Mouse (Mus musculus) thymus, adult 2 months (tissue): ENCODE results near the gene Stat4. TPM values are rescaled to one million over a fixed set of nuclear protein-coding genes. Genes with fewer than 3 reads are reported as not detected.

Source experiments
- DNase-seq: peaks from one replicate; pipeline ENCODE4 v3.0.0; 2021
- H3K27ac ChIP-seq: fragments of 200-500 bp; 2 replicates; pipeline ENCODE4 v1.5.1; 2012; ENCODE audit warnings: low read length, control low read depth; ENCODE audit not compliant: control insufficient read depth, insufficient read depth
- H3K27me3 ChIP-seq: fragments of 200-500 bp; 2 replicates; pipeline ENCODE4 v1.6.1; 2012; ENCODE audit warnings: mild to moderate bottlenecking, low read length, moderate library complexity, mixed read lengths; ENCODE audit not compliant: control insufficient read depth, insufficient read depth
- H3K36me3 ChIP-seq: fragments of 200-500 bp; 2 replicates; pipeline ENCODE4 v1.6.1; 2012; ENCODE audit warnings: mild to moderate bottlenecking, low read length, moderate library complexity; ENCODE audit not compliant: control insufficient read depth, insufficient read depth
- H3K4me1 ChIP-seq: fragments of 200-500 bp; replicated peaks from 2 replicates; pipeline ENCODE4 v1.6.1; 2012; ENCODE audit warnings: low read length; ENCODE audit not compliant: control insufficient read depth, insufficient read depth
- H3K4me3 ChIP-seq: fragments of 200-500 bp; 2 replicates; pipeline ENCODE4 v1.5.1; 2012; ENCODE audit warnings: mild to moderate bottlenecking, low read length, control low read depth, moderate library complexity; ENCODE audit not compliant: control insufficient read depth, insufficient read depth
- CTCF ChIP-seq: fragments of 200-500 bp; IDR thresholded peaks from 2 replicates; pipeline ENCODE4 v1.5.1; 2012; ENCODE audit warnings: mild to moderate bottlenecking, control low read depth, low read length, moderate library complexity, borderline replicate concordance; ENCODE audit not compliant: control insufficient read depth, poor library complexity, insufficient read depth; ENCODE audit errors: extremely low read depth
- POLR2A ChIP-seq: fragments of 200-500 bp; IDR thresholded peaks from 2 replicates; pipeline ENCODE4 v1.6.1; 2012; ENCODE audit warnings: mild to moderate bottlenecking, low read length, control low read depth, moderate library complexity; ENCODE audit not compliant: control insufficient read depth, poor library complexity, insufficient read depth; ENCODE audit errors: extremely low read depth
- WGBS: fragments of 180-500 bp; shearing (Covaris S2); methylation state at CpG from one replicate; pipeline ENCODE4 v1.1.7; 2018; 5-methylcytosine and 5-hydroxymethylcytosine counted together
- polyA plus RNA-seq: library from polyadenylated mRNA; depleted of rRNA; stranded (reverse); fragments of >200 nt; gene quantifications from 2 replicates; pipeline ENCODE4 v1.2.3, GENCODE M21; 2012

Gene Stat4
- polyA plus RNA-seq, 1 experiment: 8.8 TPM

GRCm38 (mm10) chr1:52066276-52066675 is 79.3 kb downstream of the Stat4 start:
- Histone ChIP-seq H3K36me3 (no peaks in the 10 kb centered on the region), H3K27me3 (no peaks in the 10 kb centered on the region), H3K4me3 (no peak overlapping the region), H3K4me1 (no peaks in the 10 kb centered on the region), H3K27ac (no peak overlapping the region)
- TF ChIP-seq CTCF (no peak), POLR2A (no peak)
- no peak for DNase-seq
- 97% methylated on average over 1 of the region's 1 CpGs for WGBS

GRCm38 (mm10) chr1:52066694-52067093 is 79.7 kb downstream of the Stat4 start:
- no peak overlapping the region for H3K4me3 ChIP-seq
- no peaks in the 10 kb centered on the region for H3K27me3 ChIP-seq
- TF ChIP-seq CTCF: no peak
- TF ChIP-seq POLR2A: no peak
- no peaks in the 10 kb centered on the region for H3K4me1 ChIP-seq
- DNase-seq: no peak
- H3K36me3 ChIP-seq: no peaks in the 10 kb centered on the region
- H3K27ac ChIP-seq: no peak overlapping the region
- WGBS: 96% methylated on average over 3 of the region's 3 CpGs

GRCm38 (mm10) chr1:52079724-52080367 is 92.9 kb downstream of the Stat4 start:
- Histone ChIP-seq H3K4me1 (peaks cover 7% of the 10 kb centered on the region), H3K27ac (0 out of 2 replicates have a peak overlapping the region, but pooled peaks have one; percentile 4), H3K27me3 (no peaks in the 10 kb centered on the region), H3K36me3 (peaks cover 6% of the 10 kb centered on the region; the same call in 1 of the 2 replicates), H3K4me3 (no peak overlapping the region)
- DNase-seq: no peak
- no peak for TF ChIP-seq CTCF
- TF ChIP-seq POLR2A: no peak
- 36% methylated on average over 10 of the region's 10 CpGs for WGBS

- Histone ChIP-seq H3K36me3 (peaks cover 6% of the 10 kb centered on the region; the same call in 1 of the 2 replicates), H3K4me3 (no peak overlapping the region), H3K27me3 (no peaks in the 10 kb centered on the region), H3K27ac (no peak overlapping the region), H3K4me1 (peaks cover 7% of the 10 kb centered on the region)
- WGBS: 85% methylated on average over 8 of the region's 8 CpGs
- no peak for DNase-seq
- no peak for TF ChIP-seq POLR2A
- no peak for TF ChIP-seq CTCF
Observed at GRCm38 (mm10) chr1:52080375-52080774, 93.4 kb downstream of the Stat4 start.

- H3K4me3 ChIP-seq: no peak overlapping the region
- no peaks in the 10 kb centered on the region for H3K36me3 ChIP-seq
- no peaks in the 10 kb centered on the region for H3K4me1 ChIP-seq
- TF ChIP-seq CTCF (no peak), POLR2A (no peak)
- DNase-seq: no peak
- WGBS: 50% methylated on average over 4 of the region's 4 CpGs
- no peaks in the 10 kb centered on the region for H3K27me3 ChIP-seq
- H3K27ac ChIP-seq: no peak overlapping the region
Observed at GRCm38 (mm10) chr1:52086236-52086635, 99.3 kb downstream of the Stat4 start.

GRCm38 (mm10) chr1:52087128-52087527 is 100.2 kb downstream of the Stat4 start:
- Histone ChIP-seq H3K4me3 (no peak overlapping the region), H3K4me1 (no peaks in the 10 kb centered on the region), H3K27ac (no peak overlapping the region), H3K36me3 (no peaks in the 10 kb centered on the region), H3K27me3 (no peaks in the 10 kb centered on the region)
- TF ChIP-seq CTCF (no peak), POLR2A (no peak)
- no peak for DNase-seq
- WGBS: 97% methylated on average over 1 of the region's 1 CpGs
